Mouse (Mus musculus) left cerebral cortex, postnatal 25 days (tissue): ENCODE data around the gene Sync. TPM values are rescaled to one million over a fixed set of nuclear protein-coding genes. Genes with fewer than 3 reads are reported as not detected.

Source experiments
- DNase-seq, 2 experiments: peaks; one replicate each; pipeline ENCODE4 v3.0.0; 2022; ENCODE audit warnings: low spot score in 2 of 2, mixed read lengths in 1 of 2
- intact Hi-C: fragments of 180-260 bp; cut with DNase I; formaldehyde crosslinking; loops from one replicate; pipeline ENCODE4 v1.15.1; 2025
- microRNA-seq, 2 experiments: library from miRNA; unstranded; fragments of <30 nt; microRNA quantifications; one replicate each; pipeline ENCODE4 v1.2.0; 2022
- total RNA-seq, 2 experiments: library from RNA; stranded (reverse); gene quantifications; 2 replicates each; pipeline ENCODE4 v1.2.3; 2021

Gene Sync
- total RNA-seq, 2 experiments from 2014 or later, result 1.4 to 1.6 TPM

- intact Hi-C loops, result no loop called here
- no peak for DNase-seq
Measured at GRCm38 (mm10) chr4:129342705-129343104, 55.3 kb downstream of the Sync start.

GRCm38 (mm10) chr4:129346481-129347154 is 59.2 kb downstream of the Sync start:
- intact Hi-C loops, result no loop called here
- peak; percentile 62 to 67 for DNase-seq

- peak; percentile 55 to 63 for DNase-seq
- intact Hi-C loops, result loop anchor here (1.0 kb wide), 2 partner anchors 27 to 105 kb away; no protein-coding TSS in a partner anchor
Measured at GRCm38 (mm10) chr4:129350644-129351043, 63.2 kb downstream of the Sync start.

- peak; percentile 54 to 91 for DNase-seq
- intact Hi-C loops, result loop anchor here (1.0 kb wide), 1 partner anchor 26 kb away; no protein-coding TSS in a partner anchor
Measured at GRCm38 (mm10) chr4:129351111-129351510, 63.7 kb downstream of the Sync start.

GRCm38 (mm10) chr4:129353176-129353575 is 65.8 kb downstream of the Sync start:
- intact Hi-C loops, result no loop called here
- DNase-seq, result no peak

- intact Hi-C loops, result no loop called here
- DNase-seq, result peak; percentile 8 to 34
Measured at GRCm38 (mm10) chr4:129354236-129354635, 66.8 kb downstream of the Sync start.

GRCm38 (mm10) chr4:129357613-129358163 is 70.3 kb downstream of the Sync start:
- no peak for DNase-seq

More at GRCm38 (mm10) chr4:129357613-129358163, 70.3 kb downstream of the Sync start:
- intact Hi-C loops, result no loop called here

Small RNA genes within 50 kb of the gene (microRNA-seq; reads per million reads assigned to microRNA genes)
- gene Gm22994, result 0 reads per million in 2 experiments

Other genes with a start within 250 kb of the Sync start
- gene Rnf19b, start 229.3 kb upstream of the Sync start, total RNA-seq, result 10 to 100 TPM; 58.7 TPM
- gene Tmem54, start 182.1 kb upstream of the Sync start, total RNA-seq, result not detected
- 100 to 1,000 TPM; 621 to 724 TPM for gene Hpca, start 165.6 kb upstream of the Sync start, total RNA-seq
- 10 to 100 TPM; 56.2 to 63.4 TPM for gene Fndc5, start 150.6 kb upstream of the Sync start, total RNA-seq
- gene S100pbp, start 97.9 kb upstream of the Sync start, total RNA-seq, result 10 to 100 TPM; 37.8 to 41.2 TPM
- 10 to 100 TPM; 85.3 to 96.2 TPM for gene Yars, start 97.9 kb upstream of the Sync start, total RNA-seq
- 10 to 100 TPM; 19.5 to 28.2 TPM for gene C77080, start 26.2 kb upstream of the Sync start, total RNA-seq
- 100 to 1,000 TPM; 121 to 127 TPM for gene Rbbp4, start 47.8 kb downstream of the Sync start, total RNA-seq
- gene Zbtb8os, start 48.1 kb downstream of the Sync start, total RNA-seq, result 10 to 100 TPM; 23.8 to 26.4 TPM
- 1 to 10 TPM; 5.8 to 5.9 TPM for gene Zbtb8a, start 90.5 kb downstream of the Sync start, total RNA-seq
- 1 to 10 TPM; 4.5 to 4.6 TPM for gene Zbtb8b, start 153.2 kb downstream of the Sync start, total RNA-seq
- gene Bsdc1, start 174.0 kb downstream of the Sync start, total RNA-seq, result 10 to 100 TPM; 51.7 to 58.8 TPM
- gene Tssk3, start 203.4 kb downstream of the Sync start, total RNA-seq, result under 1 TPM; 0.25 to 0.37 TPM
- gene Fam229a, start 203.6 kb downstream of the Sync start, total RNA-seq, result not detected
- gene Marcksl1, start 226.0 kb downstream of the Sync start, total RNA-seq, result 100 to 1,000 TPM; 196 to 227 TPM